Mouse (Mus musculus) thymus, adult 2 months (tissue): ENCODE results near the gene Dmrtc2. TPM values are rescaled to one million over a fixed set of nuclear protein-coding genes. Genes with fewer than 3 reads are reported as not detected.

Experiments used
- DNase-seq: peaks from one replicate; pipeline ENCODE4 v3.0.0; 2021
- H3K27ac ChIP-seq: fragments of 200-500 bp; 2 replicates; pipeline ENCODE4 v1.5.1; 2012; ENCODE audit warnings: low read length, control low read depth; ENCODE audit not compliant: control insufficient read depth, insufficient read depth
- H3K27me3 ChIP-seq: fragments of 200-500 bp; 2 replicates; pipeline ENCODE4 v1.6.1; 2012; ENCODE audit warnings: mild to moderate bottlenecking, low read length, moderate library complexity, mixed read lengths; ENCODE audit not compliant: control insufficient read depth, insufficient read depth
- H3K36me3 ChIP-seq: fragments of 200-500 bp; 2 replicates; pipeline ENCODE4 v1.6.1; 2012; ENCODE audit warnings: mild to moderate bottlenecking, low read length, moderate library complexity; ENCODE audit not compliant: control insufficient read depth, insufficient read depth
- H3K4me1 ChIP-seq: fragments of 200-500 bp; replicated peaks from 2 replicates; pipeline ENCODE4 v1.6.1; 2012; ENCODE audit warnings: low read length; ENCODE audit not compliant: control insufficient read depth, insufficient read depth
- H3K4me3 ChIP-seq: fragments of 200-500 bp; 2 replicates; pipeline ENCODE4 v1.5.1; 2012; ENCODE audit warnings: mild to moderate bottlenecking, low read length, control low read depth, moderate library complexity; ENCODE audit not compliant: control insufficient read depth, insufficient read depth
- CTCF ChIP-seq: fragments of 200-500 bp; IDR thresholded peaks from 2 replicates; pipeline ENCODE4 v1.5.1; 2012; ENCODE audit warnings: mild to moderate bottlenecking, control low read depth, low read length, moderate library complexity, borderline replicate concordance; ENCODE audit not compliant: control insufficient read depth, poor library complexity, insufficient read depth; ENCODE audit errors: extremely low read depth
- POLR2A ChIP-seq: fragments of 200-500 bp; IDR thresholded peaks from 2 replicates; pipeline ENCODE4 v1.6.1; 2012; ENCODE audit warnings: mild to moderate bottlenecking, low read length, control low read depth, moderate library complexity; ENCODE audit not compliant: control insufficient read depth, poor library complexity, insufficient read depth; ENCODE audit errors: extremely low read depth
- WGBS: fragments of 180-500 bp; shearing (Covaris S2); methylation state at CpG from one replicate; pipeline ENCODE4 v1.1.7; 2018; 5-methylcytosine and 5-hydroxymethylcytosine counted together
- polyA plus RNA-seq: library from polyadenylated mRNA; depleted of rRNA; stranded (reverse); fragments of >200 nt; gene quantifications from 2 replicates; pipeline ENCODE4 v1.2.3, GENCODE M21; 2012

Gene Dmrtc2
- polyA plus RNA-seq, 1 experiment = not detected

- H3K27me3 ChIP-seq = no peaks in the 10 kb centered on the region
- no peak for TF ChIP-seq CTCF
- no peak for TF ChIP-seq POLR2A
- H3K4me3 ChIP-seq = no peak overlapping the region
- no peaks in the 10 kb centered on the region for H3K36me3 ChIP-seq
- DNase-seq = no peak
- WGBS = 62% methylated on average over 8 of the region's 8 CpGs
- H3K4me1 ChIP-seq = 0 out of 2 replicates have a peak, but pooled peaks cover 3% of the 10 kb centered on the region
- no peak overlapping the region for H3K27ac ChIP-seq
Measured at GRCm38 (mm10) chr7:24852557-24853232, 17.2 kb upstream of the Dmrtc2 start.

- Histone ChIP-seq H3K4me3 (no peak overlapping the region), H3K4me1 (0 out of 2 replicates have a peak, but pooled peaks cover 3% of the 10 kb centered on the region), H3K27me3 (no peaks in the 10 kb centered on the region), H3K36me3 (no peaks in the 10 kb centered on the region), H3K27ac (no peak overlapping the region)
- TF ChIP-seq POLR2A (no peak), CTCF (no peak)
- DNase-seq = no peak
Measured at GRCm38 (mm10) chr7:24853233-24853563, 16.7 kb upstream of the Dmrtc2 start.

- 74% methylated on average over 7 of the region's 7 CpGs for WGBS
- no peak overlapping the region for H3K27ac ChIP-seq
- no peak for DNase-seq
- no peak overlapping the region for H3K4me3 ChIP-seq
- H3K27me3 ChIP-seq = no peaks in the 10 kb centered on the region
- 0 out of 2 replicates have a peak, but pooled peaks cover 3% of the 10 kb centered on the region for H3K4me1 ChIP-seq
- no peak for TF ChIP-seq POLR2A
- no peaks in the 10 kb centered on the region for H3K36me3 ChIP-seq
Measured at GRCm38 (mm10) chr7:24853695-24854094, 16.2 kb upstream of the Dmrtc2 start.

GRCm38 (mm10) chr7:24856460-24857120 lies 13.3 kb upstream of the Dmrtc2 start:
- Histone ChIP-seq H3K4me3 (no peak overlapping the region), H3K4me1 (no peaks in the 10 kb centered on the region), H3K36me3 (no peaks in the 10 kb centered on the region), H3K27me3 (no peaks in the 10 kb centered on the region), H3K27ac (no peak overlapping the region)
- 54% methylated on average over 6 of the region's 6 CpGs for WGBS
- TF ChIP-seq CTCF (no peak), POLR2A (no peak)
- no peak for DNase-seq

GRCm38 (mm10) chr7:24859234-24859633 lies 10.6 kb upstream of the Dmrtc2 start:
- H3K4me1 ChIP-seq = no peaks in the 10 kb centered on the region
- H3K36me3 ChIP-seq = no peaks in the 10 kb centered on the region
- WGBS = 86% methylated on average over 5 of the region's 5 CpGs
- H3K27me3 ChIP-seq = no peaks in the 10 kb centered on the region
- no peak for DNase-seq
- no peak overlapping the region for H3K4me3 ChIP-seq
- H3K27ac ChIP-seq = no peak overlapping the region
- no peak for TF ChIP-seq POLR2A

- 95% methylated on average over 7 of the region's 7 CpGs for WGBS
- no peak within 1 kb of the TSS for H3K4me3 ChIP-seq
- H3K27ac ChIP-seq = no peak within 1 kb of the TSS
- no peaks in the 10 kb centered on the region for H3K27me3 ChIP-seq
- no peak for DNase-seq
- no peaks in the 10 kb centered on the region for H3K36me3 ChIP-seq
- TF ChIP-seq CTCF = no peak
- TF ChIP-seq POLR2A = no peak
- no peaks in the 10 kb centered on the region for H3K4me1 ChIP-seq
Measured at GRCm38 (mm10) chr7:24861913-24862312, 7.9 kb upstream of the Dmrtc2 start, which contains the start of gene Gm9844. Gene Gm9844, plus strand, starts transcription at chr7:24862213.
